Mouse (Mus musculus): ENCODE measurements around the gene Spred3.

DNA sequence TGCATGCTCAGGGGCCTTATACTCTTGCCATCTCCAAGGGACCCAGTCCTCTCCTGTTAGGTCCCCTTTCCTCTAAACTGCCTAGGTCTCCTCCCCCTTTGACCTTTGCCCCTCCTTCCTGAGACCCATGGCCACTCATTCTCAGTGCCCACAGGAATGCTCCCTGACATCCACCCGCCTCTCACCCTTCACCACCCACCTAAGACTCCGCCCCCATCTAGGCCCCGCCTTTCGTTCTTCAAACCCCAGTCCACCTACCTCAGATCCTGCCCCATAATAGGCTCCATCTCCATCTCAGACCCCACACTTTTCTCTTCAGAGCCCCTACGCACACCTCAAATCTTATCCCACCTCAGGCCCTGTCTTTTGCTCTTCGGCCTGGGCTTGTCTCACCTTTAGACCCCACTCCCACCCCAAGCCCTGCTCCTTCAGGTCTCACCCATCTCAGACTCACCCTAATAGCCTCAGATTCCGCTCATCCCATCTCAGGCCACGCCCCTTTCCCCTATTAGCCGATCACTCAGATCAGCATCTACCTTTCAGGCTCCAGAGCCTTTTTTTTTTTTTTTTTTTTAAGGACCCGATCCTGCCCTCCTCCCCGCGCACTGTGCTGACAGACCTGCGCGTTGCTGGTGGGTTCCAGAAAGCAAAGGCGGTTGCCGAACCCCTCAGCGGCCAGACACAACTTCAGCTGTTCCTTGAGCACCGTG is 51.9 kb downstream of the Spred3 start:
- TF ChIP-seq CTCF (IDR thresholded peaks at IDR 0.05; ENCODE audit: low read depth) = no peak
- no peak for TF ChIP-seq EP300 (IDR thresholded peaks at IDR 0.05; ENCODE audit: low read depth)
